Mouse (Mus musculus): Measurements from ENCODE around the gene Disp3. TPM values are rescaled to one million over a fixed set of nuclear protein-coding genes. Genes with fewer than 3 reads are reported as not detected.

The Disp3 gene
- polyA plus RNA-seq, 1 experiment: 0.01 TPM

DNA sequence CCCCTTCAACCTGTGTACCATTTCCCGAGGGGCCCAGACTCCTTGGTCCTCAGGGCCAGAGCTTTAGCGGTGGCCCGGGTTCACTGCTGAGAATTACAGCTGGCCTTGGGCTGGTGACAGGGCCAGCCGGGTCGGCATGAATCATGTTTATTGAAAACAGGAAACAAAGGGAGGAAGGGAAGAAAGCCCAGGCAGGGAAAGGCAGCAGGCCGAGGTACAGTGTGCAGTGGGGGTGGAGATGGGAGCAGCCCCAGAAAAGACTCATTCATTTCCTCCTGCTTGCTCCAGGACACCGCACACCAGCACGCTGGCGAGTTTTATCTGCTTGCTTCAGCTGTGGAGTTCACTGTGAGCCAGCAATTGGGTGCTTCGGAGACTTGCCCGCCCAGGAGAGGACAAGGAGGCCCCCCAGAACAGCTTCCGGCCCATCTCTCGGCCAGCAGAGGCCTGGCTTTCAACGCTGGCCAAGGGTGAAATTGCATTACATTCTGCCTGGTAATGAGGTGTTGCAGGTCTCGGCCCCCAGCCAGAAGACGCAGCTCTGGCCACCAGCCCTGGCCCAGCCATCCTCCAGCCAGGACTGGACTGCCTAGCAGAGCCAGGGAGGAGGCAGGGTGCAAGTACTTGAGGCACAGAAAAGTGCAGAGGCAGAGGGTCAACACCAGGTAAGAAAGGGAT is 18.8 kb upstream of the Disp3 start:
- TF ChIP-seq GATA1 (IDR thresholded peaks at IDR 0.05; ENCODE audit: low read length): no peak

- TF ChIP-seq GATA1 (IDR thresholded peaks at IDR 0.05; ENCODE audit: low read length): no peak
Measured at GRCm38 (mm10) chr4:148298720-148299119, 11.0 kb upstream of the Disp3 start.

GRCm38 (mm10) chr4:148297640-148298039 is 9.9 kb upstream of the Disp3 start:
- no peak for TF ChIP-seq GATA1 (IDR thresholded peaks at IDR 0.05; ENCODE audit: low read length)

GRCm38 (mm10) chr4:148293319-148293718 is 5.6 kb upstream of the Disp3 start:
- no peak for TF ChIP-seq GATA1 (IDR thresholded peaks at IDR 0.05; ENCODE audit: low read length)

DNA sequence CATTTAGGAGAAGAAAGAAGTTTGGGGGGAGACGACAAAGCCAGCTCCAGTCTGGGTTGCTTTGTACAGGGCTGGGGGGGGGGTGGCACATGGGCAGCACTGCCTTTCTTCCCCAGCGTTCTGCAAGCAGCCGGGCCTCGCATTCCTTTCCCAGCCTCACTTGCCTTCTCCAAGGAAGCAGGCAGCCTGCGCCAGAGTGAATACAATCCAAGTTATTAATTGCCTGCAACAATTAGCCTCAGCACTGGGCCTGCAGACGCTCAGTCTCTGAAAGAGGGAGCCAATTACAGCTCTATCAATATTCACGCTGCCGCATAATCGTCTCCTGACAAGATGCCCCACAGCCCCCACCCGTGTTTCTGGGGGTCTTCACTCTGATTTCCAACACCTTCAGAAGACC is 4.1 kb upstream of the Disp3 start:
- TF ChIP-seq GATA1 (IDR thresholded peaks at IDR 0.05; ENCODE audit: low read length): no peak

DNA sequence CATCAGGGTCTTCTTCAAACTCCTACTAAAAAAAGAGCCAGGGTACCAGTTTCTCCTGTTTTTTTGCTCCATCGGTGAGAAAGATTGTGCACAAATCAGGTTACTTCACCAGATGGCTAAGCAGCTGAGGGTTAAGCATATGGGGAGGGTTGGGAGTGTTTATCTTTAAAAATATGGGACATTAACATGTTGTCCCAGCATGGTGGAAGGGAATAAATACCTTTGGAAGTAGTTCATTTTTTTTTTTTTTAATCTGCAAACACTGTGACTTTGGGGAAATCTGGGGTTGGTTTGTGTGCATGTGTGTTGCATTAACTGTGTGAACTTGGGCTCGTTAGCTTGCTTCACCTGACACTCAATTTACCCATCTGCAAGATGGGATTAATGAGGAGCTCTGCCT is 3.3 kb upstream of the Disp3 start:
- no peak for TF ChIP-seq GATA1 (IDR thresholded peaks at IDR 0.05; ENCODE audit: low read length)

DNA sequence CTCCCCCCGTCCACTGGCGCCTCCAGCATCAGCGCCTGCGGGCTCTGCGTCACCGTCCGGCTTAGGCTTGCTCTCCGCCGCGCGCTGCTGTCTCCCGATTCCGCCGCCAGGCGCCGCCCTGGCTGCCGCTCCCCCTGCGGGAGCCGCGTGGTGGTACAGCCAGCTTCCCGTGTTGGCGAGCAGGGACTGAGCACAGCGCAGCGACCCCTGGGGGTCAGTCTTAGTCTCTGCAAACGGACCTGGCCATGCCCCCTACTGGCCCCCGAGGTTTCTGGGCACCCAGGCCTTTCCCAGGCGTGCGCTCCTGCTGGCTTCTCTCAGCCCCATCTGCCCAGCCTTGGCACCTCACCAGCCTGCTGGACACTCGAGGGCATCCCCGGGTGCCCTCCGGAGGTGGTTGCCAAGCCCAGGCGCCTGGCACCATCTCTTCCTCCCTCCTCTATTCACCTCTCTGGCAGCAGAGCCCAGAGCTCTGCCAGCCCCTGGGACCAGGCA is 337 bp upstream of the Disp3 start:
- TF ChIP-seq GATA1 (IDR thresholded peaks at IDR 0.05; ENCODE audit: low read length): no peak

DNA sequence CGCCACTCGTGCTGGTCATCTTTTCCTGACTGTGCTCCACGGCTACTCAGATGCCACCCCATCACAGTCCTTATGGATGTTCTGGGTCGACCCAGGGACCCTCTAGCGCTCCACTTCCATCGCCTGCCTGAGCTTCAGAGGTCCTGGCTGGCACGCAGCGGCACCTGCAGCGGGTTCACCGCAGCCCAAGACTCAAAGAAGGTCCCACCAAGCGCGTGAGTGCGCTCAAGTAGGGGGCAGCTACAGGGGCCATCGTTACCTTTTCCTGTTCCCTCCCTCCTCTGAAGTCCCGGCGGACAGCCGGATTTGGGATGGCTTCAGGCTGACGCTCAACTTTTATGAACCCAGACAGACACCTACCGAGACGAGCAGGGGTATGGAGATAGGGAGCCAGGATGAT is 724 bp downstream of the Disp3 start:
- no peak for TF ChIP-seq GATA1 (IDR thresholded peaks at IDR 0.05; ENCODE audit: low read length)

- no peak for TF ChIP-seq GATA1 (IDR thresholded peaks at IDR 0.05; ENCODE audit: low read length)
Measured at GRCm38 (mm10) chr4:148286226-148287031, 1.3 kb downstream of the Disp3 start.

- TF ChIP-seq GATA1 (IDR thresholded peaks at IDR 0.05; ENCODE audit: low read length): no peak
Measured at GRCm38 (mm10) chr4:148284219-148284618, 3.5 kb downstream of the Disp3 start.

DNA sequence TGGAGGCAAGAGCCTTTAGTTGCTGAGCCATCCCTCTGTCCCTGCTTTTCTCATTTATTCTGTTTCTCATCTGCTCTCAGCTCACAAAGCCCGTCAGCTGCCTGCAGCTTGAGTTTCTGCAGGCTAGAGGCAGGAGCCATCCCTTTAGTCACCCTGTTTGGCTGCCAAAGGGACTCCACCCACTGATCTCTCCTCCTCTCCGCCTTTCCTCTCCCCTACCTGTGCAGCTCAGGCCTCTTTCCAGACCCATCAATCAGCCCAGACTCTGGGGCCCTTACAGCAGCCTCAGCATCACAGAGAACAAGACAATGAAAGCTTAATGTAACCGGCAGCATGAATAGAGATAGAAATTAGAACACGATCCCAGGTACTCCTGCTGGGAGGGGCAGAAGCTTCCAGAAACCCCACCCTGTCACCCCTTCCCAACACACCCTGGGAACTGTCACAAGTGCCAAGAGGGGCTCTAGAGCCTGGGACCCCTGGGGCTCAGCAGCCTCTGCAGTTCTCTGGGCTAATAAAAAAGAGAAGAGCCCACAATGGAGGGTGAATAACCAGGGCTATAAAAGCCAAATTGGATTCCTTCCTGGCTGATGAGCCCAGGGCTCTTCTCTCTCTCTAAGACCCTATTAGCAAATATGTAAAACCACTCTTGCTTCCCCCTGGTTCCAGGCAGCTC is 10.8 kb downstream of the Disp3 start:
- TF ChIP-seq GATA1 (IDR thresholded peaks at IDR 0.05; ENCODE audit: low read length): no peak

GRCm38 (mm10) chr4:148274671-148275070 is 13.1 kb downstream of the Disp3 start:
- no peak for TF ChIP-seq GATA1 (IDR thresholded peaks at IDR 0.05; ENCODE audit: low read length)

GRCm38 (mm10) chr4:148273229-148273628 is 14.5 kb downstream of the Disp3 start:
- TF ChIP-seq GATA1 (IDR thresholded peaks at IDR 0.05; ENCODE audit: low read length): no peak

DNA sequence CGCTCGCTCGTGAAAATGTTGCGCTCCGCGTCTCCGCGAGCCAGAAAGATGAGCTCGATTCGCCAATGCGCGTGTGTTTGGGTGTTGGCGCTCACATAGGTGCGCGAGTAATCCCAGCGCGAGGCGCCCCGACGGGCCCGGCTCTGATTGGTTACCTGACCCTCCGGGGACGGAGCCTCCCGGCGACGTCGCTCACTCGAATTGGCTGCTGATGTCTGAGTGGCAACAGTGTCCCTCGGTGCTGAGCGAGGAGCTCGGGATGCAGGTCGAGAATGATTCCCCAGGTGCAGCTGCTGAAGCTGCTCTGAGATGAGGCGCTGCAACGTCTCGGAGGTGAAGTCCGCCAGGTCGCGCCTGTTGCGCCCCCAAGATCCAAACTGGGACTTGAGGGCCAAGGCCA is 16.1 kb downstream of the Disp3 start:
- no peak for TF ChIP-seq GATA1 (IDR thresholded peaks at IDR 0.05; ENCODE audit: low read length)

DNA sequence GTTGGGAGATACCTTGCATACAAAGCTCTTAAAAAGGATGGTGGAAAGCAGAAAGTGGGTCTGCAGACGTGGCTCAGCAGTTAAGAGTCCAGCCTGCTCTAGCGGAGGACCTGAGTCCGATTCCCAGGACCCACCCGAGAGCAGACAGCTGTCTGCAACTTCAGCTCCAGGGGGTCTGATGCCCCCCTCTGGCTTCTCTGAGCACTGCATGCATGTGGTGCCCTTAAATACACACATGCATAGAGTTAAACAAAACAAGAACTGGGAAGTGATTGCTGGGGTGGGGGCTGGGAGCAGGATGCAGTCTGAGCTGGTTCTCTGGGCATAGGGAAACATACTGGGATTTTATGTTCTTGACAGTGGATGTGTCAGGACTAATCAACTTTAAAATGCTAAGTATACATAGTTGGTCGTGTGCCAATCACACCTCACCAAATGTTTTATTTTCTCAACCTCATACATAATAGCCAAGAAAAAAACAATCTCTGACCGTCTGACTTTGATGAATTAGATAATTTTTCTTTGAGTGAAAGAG is 20.7 kb downstream of the Disp3 start:
- TF ChIP-seq GATA1 (IDR thresholded peaks at IDR 0.05; ENCODE audit: low read length): no peak

GRCm38 (mm10) chr4:148259941-148260340 is 27.8 kb downstream of the Disp3 start:
- no peak for TF ChIP-seq GATA1 (IDR thresholded peaks at IDR 0.05; ENCODE audit: low read length)
